Mouse (Mus musculus) liver, postnatal 0 days (tissue): ENCODE data around the gene Smco2.

Experiments
- CTCF ChIP-seq: sonication (generic); IDR thresholded peaks from 2 replicates; pipeline ENCODE4 v1.5.1; 2016; ENCODE audit warnings: antibody characterized with exemption, low read depth
- EP300 ChIP-seq: IDR thresholded peaks from 2 replicates; pipeline ENCODE4 v1.6.1; 2016; ENCODE audit warnings: antibody characterized with exemption, low read depth, mild to moderate bottlenecking

DNA sequence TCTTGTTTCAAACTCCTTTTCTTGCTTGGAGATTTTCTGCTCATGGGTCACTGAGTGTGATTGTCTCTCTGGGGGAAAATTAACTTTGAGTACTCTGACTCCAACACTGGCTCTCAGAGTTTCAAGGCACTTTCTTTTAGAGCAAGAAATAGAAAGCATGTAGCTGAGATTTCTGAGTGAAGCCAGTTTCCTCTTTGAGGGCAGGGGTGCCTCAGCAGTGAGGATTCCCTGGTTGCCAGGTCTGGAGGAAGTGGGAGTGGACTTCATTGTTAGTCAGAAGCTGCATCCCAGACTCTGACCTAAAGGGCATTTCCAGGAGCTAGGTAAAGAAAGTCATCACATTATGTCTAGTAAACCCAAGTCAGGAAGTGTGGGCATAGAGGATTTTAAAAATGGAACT lies 40.7 kb downstream of the Smco2 start:
- TF ChIP-seq CTCF (no peak), EP300 (no peak)
